Mouse (Mus musculus): Measurements from ENCODE around the gene Vps45.

GRCm38 (mm10) chr3:96089882-96090489 lies 31.7 kb upstream of the Vps45 start:
- TF ChIP-seq EP300 (IDR thresholded peaks at IDR 0.05; ENCODE audit: low read depth): no peak
- peak; percentile 35; the same call in 1 of the 2 replicates for TF ChIP-seq CTCF (IDR thresholded peaks at IDR 0.05; ENCODE audit: low read depth)
